Mouse (Mus musculus): ENCODE data around the gene Tent5c.

- TF ChIP-seq POLR2A (IDR thresholded peaks at IDR 0.05; ENCODE audit: low read depth, low read length) = no peak
- TF ChIP-seq CTCF (IDR thresholded peaks at IDR 0.05; ENCODE audit: borderline replicate concordance, insufficient read depth, low read length) = no peak
Observed at GRCm38 (mm10) chr3:100482971-100483610, 6.0 kb downstream of the Tent5c start.

Data from embryonic fibroblast, embryonic 13.5 days (primary cell).